Mouse (Mus musculus) embryonic facial prominence, embryonic 14.5 days (tissue): ENCODE results near the gene Slc22a22. TPM values are rescaled to one million over a fixed set of nuclear protein-coding genes. Genes with fewer than 3 reads are reported as not detected.
"Not testable (repeated sequence)": the region's sequence is repeated elsewhere in the genome, so short reads cannot be mapped to it uniquely, and the experiment has no call there.

Source experiments
- ATAC-seq: fragments of 200-750 bp; cut with Nextera tagmentation; 2 replicates; pipeline ENCODE4 v1.8.0; 2017; ENCODE audit warnings: low read depth, moderate number of reproducible peaks, moderate TSS enrichment
- DNase-seq: peaks from one replicate; pipeline ENCODE4 v3.0.0-alpha.2; 2015; ENCODE audit warnings: low spot score
- H3K27ac ChIP-seq: fragments of 300-500 bp; sonication (generic); replicated peaks from 2 replicates; pipeline ENCODE4 v1.5.1; 2014; ENCODE audit warnings: low read depth, mild to moderate bottlenecking, low read length, moderate library complexity
- H3K27me3 ChIP-seq: fragments of 300-500 bp; sonication (generic); replicated peaks from 2 replicates; pipeline ENCODE4 v1.6.1; 2014; ENCODE audit warnings: low read length; ENCODE audit not compliant: control insufficient read depth, insufficient read depth
- H3K36me3 ChIP-seq: fragments of 300-500 bp; sonication (generic); 2 replicates; pipeline ENCODE4 v1.6.1; 2014; ENCODE audit warnings: low read length, mixed read lengths; ENCODE audit not compliant: control insufficient read depth, insufficient read depth
- H3K4me1 ChIP-seq: fragments of 300-500 bp; sonication (generic); 2 replicates; pipeline ENCODE4 v1.6.1; 2014; ENCODE audit warnings: antibody characterized with exemption, low read length; ENCODE audit not compliant: control insufficient read depth, insufficient read depth
- H3K4me2 ChIP-seq: fragments of 300-500 bp; sonication (generic); 2 replicates; pipeline ENCODE4 v1.6.1; 2014; ENCODE audit warnings: low read depth, mild to moderate bottlenecking, low read length, moderate library complexity, mixed read lengths
- H3K4me3 ChIP-seq: fragments of 300-500 bp; sonication (generic); 2 replicates; pipeline ENCODE4 v1.5.1; 2014; ENCODE audit warnings: low read depth, mild to moderate bottlenecking, low read length
- H3K9ac ChIP-seq: fragments of 300-500 bp; sonication (generic); 2 replicates; pipeline ENCODE4 v1.6.1; 2014; ENCODE audit warnings: low read depth, mild to moderate bottlenecking, low read length, moderate library complexity, mixed read lengths
- H3K9me3 ChIP-seq: fragments of 300-500 bp; sonication (generic); 2 replicates; pipeline ENCODE4 v1.6.1; 2016; ENCODE audit warnings: low read length; ENCODE audit not compliant: control insufficient read depth
- WGBS: fragments of 180-500 bp; shearing (Covaris S2); extraction: QIAGEN DNeasy Blood & Tissue Kit; methylation state at CpG from one replicate; pipeline ENCODE4 v1.1.7; 2014; 5-methylcytosine and 5-hydroxymethylcytosine counted together
- polyA plus RNA-seq: library from polyadenylated mRNA; unstranded; fragments of >200 nt; fragmentation: Nextera tagmentation; extraction: Ambion mirVana; gene quantifications from 2 replicates; pipeline ENCODE4 v1.2.1, GENCODE M21; 2014

The Slc22a22 gene
- polyA plus RNA-seq, 1 experiment from 2014 or later, result 0.14 TPM

GRCm38 (mm10) chr15:57318001-57318400, 159.4 kb downstream of the Slc22a22 start:
- no peaks in the 10 kb centered on the region for H3K4me1 ChIP-seq
- no peaks in the 10 kb centered on the region for H3K9me3 ChIP-seq
- ATAC-seq, result no peak
- WGBS, result 76% methylated on average over 2 of the region's 2 CpGs
- no peaks in the 10 kb centered on the region for H3K36me3 ChIP-seq
- no peak for DNase-seq
- no peak overlapping the region for H3K4me2 ChIP-seq
- H3K9ac ChIP-seq, result no peak overlapping the region
- H3K27ac ChIP-seq, result no peak overlapping the region
- H3K27me3 ChIP-seq, result no peaks in the 10 kb centered on the region
- no peak overlapping the region for H3K4me3 ChIP-seq

- no peak overlapping the region for H3K4me2 ChIP-seq
- 83% methylated on average over 2 of the region's 2 CpGs for WGBS
- no peaks in the 10 kb centered on the region for H3K4me1 ChIP-seq
- H3K27me3 ChIP-seq, result no peaks in the 10 kb centered on the region
- H3K9me3 ChIP-seq, result 0 out of 2 replicates have a peak, but pooled peaks cover 4% of the 10 kb centered on the region
- no peaks in the 10 kb centered on the region for H3K36me3 ChIP-seq
- H3K4me3 ChIP-seq, result no peak overlapping the region
- no peak overlapping the region for H3K9ac ChIP-seq
- DNase-seq, result no peak
- no peak for ATAC-seq
- no peak overlapping the region for H3K27ac ChIP-seq
These were observed 160.9 kb downstream of the Slc22a22 start for GRCm38 (mm10) chr15:57316486-57316885.

- no peak overlapping the region for H3K4me2 ChIP-seq
- no peaks in the 10 kb centered on the region for H3K27me3 ChIP-seq
These were observed 174.7 kb downstream of the Slc22a22 start for GRCm38 (mm10) chr15:57302710-57303109.

GRCm38 (mm10) chr15:57278505-57278904, 198.9 kb downstream of the Slc22a22 start:
- no peak overlapping the region for H3K9ac ChIP-seq
- H3K27me3 ChIP-seq, result no peaks in the 10 kb centered on the region
- H3K4me2 ChIP-seq, result no peak overlapping the region
- ATAC-seq (no peak), DNase-seq (no peak)
- no peak overlapping the region for H3K27ac ChIP-seq
- WGBS, result 41% methylated on average over 1 of the region's 1 CpGs
- H3K4me3 ChIP-seq, result no peak overlapping the region
- H3K4me1 ChIP-seq, result no peaks in the 10 kb centered on the region
- no peaks in the 10 kb centered on the region for H3K9me3 ChIP-seq
- H3K36me3 ChIP-seq, result no peaks in the 10 kb centered on the region

More at GRCm38 (mm10) chr15:57302710-57303109, 174.7 kb downstream of the Slc22a22 start:
- no peak overlapping the region for H3K4me3 ChIP-seq
- no peaks in the 10 kb centered on the region for H3K4me1 ChIP-seq
- 61% methylated on average over 1 of the region's 1 CpGs for WGBS
- DNase-seq (no peak), ATAC-seq (no peak)
- no peaks in the 10 kb centered on the region for H3K9me3 ChIP-seq
- no peak overlapping the region for H3K27ac ChIP-seq
- no peaks in the 10 kb centered on the region for H3K36me3 ChIP-seq
- H3K9ac ChIP-seq, result no peak overlapping the region

- Histone ChIP-seq H3K9me3 (no peaks in the 10 kb centered on the region), H3K4me2 (no peak overlapping the region), H3K9ac (no peak overlapping the region), H3K36me3 (no peaks in the 10 kb centered on the region), H3K27me3 (no peaks in the 10 kb centered on the region), H3K27ac (no peak overlapping the region), H3K4me1 (no peaks in the 10 kb centered on the region), H3K4me3 (no peak overlapping the region)
- ATAC-seq (no peak), DNase-seq (peak; percentile 58)
These were observed 201.0 kb downstream of the Slc22a22 start for GRCm38 (mm10) chr15:57276411-57276810.

- not testable (repeated sequence) for ATAC-seq, H3K9me3 ChIP-seq, H3K27ac ChIP-seq, H3K36me3 ChIP-seq, H3K27me3 ChIP-seq, H3K4me1 ChIP-seq, H3K4me2 ChIP-seq, H3K4me3 ChIP-seq, H3K9ac ChIP-seq, DNase-seq
- WGBS, result 92% methylated on average over 1 of the region's 1 CpGs
These were observed 237.4 kb downstream of the Slc22a22 start for GRCm38 (mm10) chr15:57240061-57240460.

GRCm38 (mm10) chr15:57230439-57230838, 247.0 kb downstream of the Slc22a22 start:
- ATAC-seq, result no peak
- Histone ChIP-seq H3K27me3 (no peaks in the 10 kb centered on the region), H3K9ac (no peak overlapping the region), H3K9me3 (no peaks in the 10 kb centered on the region), H3K27ac (no peak overlapping the region), H3K4me3 (no peak overlapping the region), H3K4me1 (no peaks in the 10 kb centered on the region), H3K36me3 (no peaks in the 10 kb centered on the region), H3K4me2 (no peak overlapping the region)
- no peak for DNase-seq

- Histone ChIP-seq H3K4me2 (no peak overlapping the region), H3K9me3 (no peaks in the 10 kb centered on the region), H3K36me3 (no peaks in the 10 kb centered on the region), H3K27ac (no peak overlapping the region), H3K27me3 (no peaks in the 10 kb centered on the region), H3K4me1 (no peaks in the 10 kb centered on the region), H3K9ac (no peak overlapping the region), H3K4me3 (no peak overlapping the region)
- DNase-seq, result no peak
- ATAC-seq, result no peak
- 41% methylated on average over 3 of the region's 3 CpGs for WGBS
These were observed 272.1 kb downstream of the Slc22a22 start for GRCm38 (mm10) chr15:57205315-57205714.

- no peaks in the 10 kb centered on the region for H3K9me3 ChIP-seq
- no peak overlapping the region for H3K27ac ChIP-seq
- ATAC-seq (no peak), DNase-seq (no peak)
- H3K27me3 ChIP-seq, result no peaks in the 10 kb centered on the region
- H3K36me3 ChIP-seq, result no peaks in the 10 kb centered on the region
- H3K9ac ChIP-seq, result no peak overlapping the region
- no peaks in the 10 kb centered on the region for H3K4me1 ChIP-seq
- H3K4me2 ChIP-seq, result no peak overlapping the region
- no peak overlapping the region for H3K4me3 ChIP-seq
These were observed 272.9 kb downstream of the Slc22a22 start for GRCm38 (mm10) chr15:57204444-57204930.
